Mouse (Mus musculus): ENCODE results near the gene Gm49776. TPM values are rescaled to one million over a fixed set of nuclear protein-coding genes. Genes with fewer than 3 reads are reported as not detected.
"Not testable (repeated sequence)": the region's sequence is repeated elsewhere in the genome, so short reads cannot be mapped to it uniquely, and the experiment has no call there.

Gene Gm49776
- polyA plus RNA-seq (2014; fragmentation: Nextera tagmentation; extraction: Ambion mirVana), result 1.4 and 1.6 TPM in 2 replicates

DNA sequence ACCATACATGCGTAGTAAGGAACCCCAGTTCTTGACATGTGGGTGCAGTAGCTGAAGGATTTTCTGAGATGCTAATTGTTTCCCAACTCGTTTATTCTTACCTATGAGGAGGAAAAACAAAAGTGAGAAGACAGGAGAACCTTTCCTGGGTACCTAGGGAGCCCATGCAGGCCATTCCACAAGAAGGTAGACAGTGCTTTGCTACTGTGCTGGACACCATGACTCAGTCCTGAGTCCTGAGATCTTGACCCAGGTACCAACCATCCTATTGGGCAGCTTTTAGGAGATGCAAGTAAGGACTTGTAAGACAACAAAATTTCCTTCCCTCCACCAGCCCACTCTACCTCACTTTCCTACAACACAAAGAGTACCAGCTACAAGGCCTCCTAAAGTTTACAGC is at the start of gene Gm49776:
Gene Gm49776, minus strand, starts transcription at position 101 of the 400 bp plus-strand sequence.
- no peaks in the 10 kb centered on the region for H3K27me3 ChIP-seq (ENCODE audit: control insufficient read depth, insufficient read depth, low read length)
- no peak for ATAC-seq (ENCODE audit: low FRiP score)
- H3K4me2 ChIP-seq (replicated peaks; ENCODE audit: low read depth, low read length), result no peak within 1 kb of the TSS
- peaks cover 34% of the 10 kb centered on the region for H3K36me3 ChIP-seq (ENCODE audit: control insufficient read depth, insufficient read depth, low read length)
- H3K9me3 ChIP-seq (ENCODE audit: control insufficient read depth, low read length), result no peaks in the 10 kb centered on the region
- WGBS, result 92% methylated on average over 2 of the region's 2 CpGs
- no peak within 1 kb of the TSS for H3K9ac ChIP-seq (ENCODE audit: low read depth, low read length)
- no peak within 1 kb of the TSS for H3K27ac ChIP-seq (ENCODE audit: low read depth, low read length)
- H3K4me3 ChIP-seq (ENCODE audit: low read depth, low read length), result no peak within 1 kb of the TSS
- no peaks in the 10 kb centered on the region for H3K4me1 ChIP-seq (replicated peaks; ENCODE audit: control insufficient read depth, insufficient read depth, low read length)
- DNase-seq (ENCODE audit: low spot score), result no peak

DNA sequence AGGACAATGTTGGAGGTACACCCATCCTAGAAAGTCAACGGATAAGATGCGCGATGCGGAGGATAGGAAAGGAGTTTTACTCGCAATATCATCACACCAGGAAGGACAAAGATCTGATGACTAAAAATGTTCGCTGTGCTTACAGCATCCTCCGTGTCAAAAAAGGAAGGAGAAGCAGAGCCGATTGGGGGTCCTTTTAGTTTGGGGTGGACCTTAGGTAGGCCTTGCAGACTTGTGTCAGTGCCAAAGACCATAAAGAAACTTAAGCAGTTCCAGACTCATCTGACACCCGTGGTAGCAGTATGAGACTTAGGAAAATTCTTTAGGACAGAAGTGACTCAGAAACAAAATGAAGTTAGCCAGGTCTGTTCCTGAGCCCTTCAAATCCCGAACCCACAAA is 31.5 kb upstream of the Gm49776 start:
- not testable (repeated sequence) for DNase-seq (ENCODE audit: low spot score); H3K36me3 ChIP-seq (ENCODE audit: control insufficient read depth, insufficient read depth, low read length); H3K9me3 ChIP-seq (ENCODE audit: control insufficient read depth, low read length); H3K27me3 ChIP-seq (ENCODE audit: control insufficient read depth, insufficient read depth, low read length); H3K27ac ChIP-seq (ENCODE audit: low read depth, low read length); ATAC-seq (ENCODE audit: low FRiP score)
- Histone ChIP-seq H3K9ac (ENCODE audit: low read depth, low read length) (0 out of 2 replicates have a peak overlapping the region, but pooled peaks have one; percentile 27), H3K4me2 (replicated peaks; ENCODE audit: low read depth, low read length) (peak overlapping the region; percentile 21; the same call in 1 of the 2 replicates), H3K4me1 (replicated peaks; ENCODE audit: control insufficient read depth, insufficient read depth, low read length) (peaks cover 13% of the 10 kb centered on the region; the same call in 1 of the 2 replicates), H3K4me3 (ENCODE audit: low read depth, low read length) (peak overlapping the region; percentile 94)
- 4% methylated on average over 9 of the region's 10 CpGs for WGBS

DNA sequence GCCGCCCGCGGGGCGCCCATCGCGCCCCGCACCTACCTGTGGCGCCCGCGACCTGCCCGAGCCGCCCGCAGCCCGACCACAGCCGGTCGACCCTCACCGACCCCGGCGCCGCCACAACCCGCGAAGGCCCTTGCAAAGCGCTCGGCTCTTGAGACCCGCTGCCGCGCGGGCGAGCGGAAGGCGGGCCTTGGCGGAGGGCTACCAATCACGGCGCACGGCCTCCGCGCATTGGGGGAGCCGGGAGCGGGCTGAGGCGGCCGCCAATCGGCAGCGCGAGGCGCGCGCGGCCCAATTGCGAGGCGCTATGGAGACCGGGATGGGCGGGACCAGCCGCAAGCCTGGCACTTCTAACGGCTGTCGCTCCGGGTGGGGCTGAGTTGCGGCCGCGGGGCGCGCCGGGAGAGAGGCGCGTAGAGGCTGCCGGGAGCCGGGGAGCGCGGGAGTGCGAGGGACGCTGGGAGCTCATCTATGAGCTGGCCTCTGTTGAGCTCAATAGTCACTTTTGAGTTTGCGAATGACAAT is 31.0 kb upstream of the Gm49776 start, which contains the start of gene Dgcr8:
Gene Dgcr8, minus strand, starts transcription at position 180 of the 522 bp plus-strand sequence.
- DNase-seq (ENCODE audit: low spot score), result peak; percentile 98
- under 1% methylated on average over 61 of the region's 71 CpGs for WGBS
- peaks cover 13% of the 10 kb centered on the region; the same call in 1 of the 2 replicates for H3K4me1 ChIP-seq (replicated peaks; ENCODE audit: control insufficient read depth, insufficient read depth, low read length)
- peak; percentile 99 for ATAC-seq (ENCODE audit: low FRiP score)
- H3K4me3 ChIP-seq (ENCODE audit: low read depth, low read length), result peak within 1 kb of the TSS; percentile 94
- no peaks in the 10 kb centered on the region for H3K27me3 ChIP-seq (ENCODE audit: control insufficient read depth, insufficient read depth, low read length)
- peaks cover 7% of the 10 kb centered on the region for H3K36me3 ChIP-seq (ENCODE audit: control insufficient read depth, insufficient read depth, low read length)
- peak within 1 kb of the TSS; percentile 94 for H3K4me2 ChIP-seq (replicated peaks; ENCODE audit: low read depth, low read length)
- H3K27ac ChIP-seq (ENCODE audit: low read depth, low read length), result peak within 1 kb of the TSS; percentile 80
- H3K9me3 ChIP-seq (ENCODE audit: control insufficient read depth, low read length), result no peaks in the 10 kb centered on the region
- peak within 1 kb of the TSS; percentile 88 for H3K9ac ChIP-seq (ENCODE audit: low read depth, low read length)

GRCm38 (mm10) chr16:18288581-18289061 is 30.5 kb upstream of the Gm49776 start:
- DNase-seq (ENCODE audit: low spot score) (peak; percentile 68), ATAC-seq (ENCODE audit: low FRiP score) (peak; percentile 85)
- Histone ChIP-seq H3K4me1 (replicated peaks; ENCODE audit: control insufficient read depth, insufficient read depth, low read length) (peaks cover 13% of the 10 kb centered on the region; the same call in 1 of the 2 replicates), H3K9ac (ENCODE audit: low read depth, low read length) (peak overlapping the region; percentile 88), H3K27ac (ENCODE audit: low read depth, low read length) (peak overlapping the region; percentile 80), H3K27me3 (ENCODE audit: control insufficient read depth, insufficient read depth, low read length) (no peaks in the 10 kb centered on the region), H3K4me3 (ENCODE audit: low read depth, low read length) (peak overlapping the region; percentile 94), H3K9me3 (ENCODE audit: control insufficient read depth, low read length) (no peaks in the 10 kb centered on the region), H3K4me2 (replicated peaks; ENCODE audit: low read depth, low read length) (peak overlapping the region; percentile 94), H3K36me3 (ENCODE audit: control insufficient read depth, insufficient read depth, low read length) (peaks cover 10% of the 10 kb centered on the region)
- 1% methylated on average over 30 of the region's 31 CpGs for WGBS

DNA sequence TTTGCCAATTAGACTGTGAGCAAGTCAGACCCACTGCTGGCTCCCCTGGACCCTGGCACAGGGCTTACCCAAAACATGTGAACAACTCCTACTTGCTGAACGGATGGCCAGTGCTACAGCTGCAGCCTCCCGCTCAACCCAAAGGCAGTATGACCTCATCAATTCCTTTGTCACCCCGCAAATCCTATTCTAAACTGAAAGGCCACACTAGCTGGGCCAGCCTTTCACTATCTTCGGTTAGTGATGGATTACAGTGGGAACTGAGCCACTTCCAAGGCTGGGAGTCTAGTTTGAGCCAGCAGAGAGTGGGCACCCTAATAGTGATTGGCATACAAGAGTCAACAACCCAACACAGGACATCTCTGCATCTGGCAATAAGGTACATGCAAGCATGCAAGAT is 30.0 kb upstream of the Gm49776 start:
- Histone ChIP-seq H3K9me3 (ENCODE audit: control insufficient read depth, low read length) (no peaks in the 10 kb centered on the region), H3K27me3 (ENCODE audit: control insufficient read depth, insufficient read depth, low read length) (no peaks in the 10 kb centered on the region), H3K9ac (ENCODE audit: low read depth, low read length) (peak overlapping the region; percentile 88), H3K4me1 (replicated peaks; ENCODE audit: control insufficient read depth, insufficient read depth, low read length) (peaks cover 13% of the 10 kb centered on the region; the same call in 1 of the 2 replicates), H3K4me2 (replicated peaks; ENCODE audit: low read depth, low read length) (peak overlapping the region; percentile 94), H3K36me3 (ENCODE audit: control insufficient read depth, insufficient read depth, low read length) (peaks cover 14% of the 10 kb centered on the region), H3K27ac (ENCODE audit: low read depth, low read length) (no peak overlapping the region), H3K4me3 (ENCODE audit: low read depth, low read length) (peak overlapping the region; percentile 94)
- ATAC-seq (ENCODE audit: low FRiP score) (no peak), DNase-seq (ENCODE audit: low spot score) (no peak)
- WGBS, result 3% methylated on average over 4 of the region's 4 CpGs

GRCm38 (mm10) chr16:18275166-18275565 is 17.0 kb upstream of the Gm49776 start:
- H3K4me1 ChIP-seq (replicated peaks; ENCODE audit: control insufficient read depth, insufficient read depth, low read length), result no peaks in the 10 kb centered on the region
- H3K27ac ChIP-seq (ENCODE audit: low read depth, low read length), result no peak overlapping the region
- no peak overlapping the region for H3K4me2 ChIP-seq (replicated peaks; ENCODE audit: low read depth, low read length)
- H3K9ac ChIP-seq (ENCODE audit: low read depth, low read length), result no peak overlapping the region
- no peak for DNase-seq (ENCODE audit: low spot score)
- no peak overlapping the region for H3K4me3 ChIP-seq (ENCODE audit: low read depth, low read length)
- no peaks in the 10 kb centered on the region for H3K27me3 ChIP-seq (ENCODE audit: control insufficient read depth, insufficient read depth, low read length)
- no peaks in the 10 kb centered on the region for H3K9me3 ChIP-seq (ENCODE audit: control insufficient read depth, low read length)
- ATAC-seq (ENCODE audit: low FRiP score), result no peak
- 87% methylated on average over 2 of the region's 2 CpGs for WGBS
- H3K36me3 ChIP-seq (ENCODE audit: control insufficient read depth, insufficient read depth, low read length), result peaks cover 41% of the 10 kb centered on the region

DNA sequence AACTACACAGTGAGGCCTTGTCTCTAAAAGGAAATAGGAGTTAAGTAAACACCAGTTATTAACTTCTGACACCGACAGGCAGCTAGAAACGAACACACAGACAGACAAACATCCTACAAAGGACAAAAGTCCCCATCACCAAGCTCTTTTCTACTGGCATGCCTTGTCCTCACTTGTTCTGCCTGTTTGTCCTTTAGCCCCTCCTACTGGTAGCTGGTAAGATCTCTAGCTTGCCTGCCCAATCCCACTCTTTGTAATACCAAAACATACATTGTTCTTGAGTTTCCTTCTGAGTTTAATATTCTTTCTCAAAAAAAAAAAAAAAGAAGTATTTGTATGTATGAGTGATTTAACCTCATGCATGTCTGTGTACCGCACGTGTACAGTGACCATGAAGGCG is 10.1 kb upstream of the Gm49776 start:
- ATAC-seq (ENCODE audit: low FRiP score) (no peak), DNase-seq (ENCODE audit: low spot score) (no peak)
- Histone ChIP-seq H3K4me3 (ENCODE audit: low read depth, low read length) (no peak overlapping the region), H3K27ac (ENCODE audit: low read depth, low read length) (no peak overlapping the region), H3K4me2 (replicated peaks; ENCODE audit: low read depth, low read length) (no peak overlapping the region), H3K36me3 (ENCODE audit: control insufficient read depth, insufficient read depth, low read length) (peaks cover 23% of the 10 kb centered on the region), H3K27me3 (ENCODE audit: control insufficient read depth, insufficient read depth, low read length) (no peaks in the 10 kb centered on the region), H3K9me3 (ENCODE audit: control insufficient read depth, low read length) (no peaks in the 10 kb centered on the region), H3K9ac (ENCODE audit: low read depth, low read length) (no peak overlapping the region), H3K4me1 (replicated peaks; ENCODE audit: control insufficient read depth, insufficient read depth, low read length) (no peaks in the 10 kb centered on the region)
- WGBS, result 93% methylated on average over 5 of the region's 5 CpGs

- no peak overlapping the region for H3K4me2 ChIP-seq (replicated peaks; ENCODE audit: low read depth, low read length)
- H3K4me3 ChIP-seq (ENCODE audit: low read depth, low read length), result no peak overlapping the region
- H3K27me3 ChIP-seq (ENCODE audit: control insufficient read depth, insufficient read depth, low read length), result no peaks in the 10 kb centered on the region
- H3K27ac ChIP-seq (ENCODE audit: low read depth, low read length), result no peak overlapping the region
- whole genome bisulfite sequencing, result 81% methylated on average over 2 of the region's 2 CpGs
- no peaks in the 10 kb centered on the region for H3K9me3 ChIP-seq (ENCODE audit: control insufficient read depth, low read length)
- H3K9ac ChIP-seq (ENCODE audit: low read depth, low read length), result no peak overlapping the region
- H3K4me1 ChIP-seq (replicated peaks; ENCODE audit: control insufficient read depth, insufficient read depth, low read length), result no peaks in the 10 kb centered on the region
- no peak for DNase-seq (ENCODE audit: low spot score)
- ATAC-seq (ENCODE audit: low FRiP score), result no peak
- H3K36me3 ChIP-seq (ENCODE audit: control insufficient read depth, insufficient read depth, low read length), result peaks cover 14% of the 10 kb centered on the region
Observed at GRCm38 (mm10) chr16:18265024-18265423, 6.9 kb upstream of the Gm49776 start.

GRCm38 (mm10) chr16:18253866-18254265 is 4.3 kb downstream of the Gm49776 start:
- H3K36me3 ChIP-seq (ENCODE audit: control insufficient read depth, insufficient read depth, low read length), result peaks cover 28% of the 10 kb centered on the region; the same call in 1 of the 2 replicates
- no peak for DNase-seq (ENCODE audit: low spot score)
- H3K27me3 ChIP-seq (ENCODE audit: control insufficient read depth, insufficient read depth, low read length), result no peaks in the 10 kb centered on the region
- WGBS, result 94% methylated on average over 1 of the region's 1 CpGs
- H3K4me3 ChIP-seq (ENCODE audit: low read depth, low read length), result no peak overlapping the region
- no peak overlapping the region for H3K4me2 ChIP-seq (replicated peaks; ENCODE audit: low read depth, low read length)
- H3K4me1 ChIP-seq (replicated peaks; ENCODE audit: control insufficient read depth, insufficient read depth, low read length), result peaks cover 9% of the 10 kb centered on the region
- H3K9me3 ChIP-seq (ENCODE audit: control insufficient read depth, low read length), result no peaks in the 10 kb centered on the region
- no peak for ATAC-seq (ENCODE audit: low FRiP score)
- no peak overlapping the region for H3K27ac ChIP-seq (ENCODE audit: low read depth, low read length)
- H3K9ac ChIP-seq (ENCODE audit: low read depth, low read length), result no peak overlapping the region

Measured in hindbrain, embryonic 11.5 days (tissue).